Mouse (Mus musculus): ENCODE results near the gene Metap1d. TPM values are rescaled to one million over a fixed set of nuclear protein-coding genes. Genes with fewer than 3 reads are reported as not detected.

The Metap1d gene
- total and polyA plus RNA-seq, 3 experiments: 18.9 to 28.3 (median 21.5) TPM

DNA sequence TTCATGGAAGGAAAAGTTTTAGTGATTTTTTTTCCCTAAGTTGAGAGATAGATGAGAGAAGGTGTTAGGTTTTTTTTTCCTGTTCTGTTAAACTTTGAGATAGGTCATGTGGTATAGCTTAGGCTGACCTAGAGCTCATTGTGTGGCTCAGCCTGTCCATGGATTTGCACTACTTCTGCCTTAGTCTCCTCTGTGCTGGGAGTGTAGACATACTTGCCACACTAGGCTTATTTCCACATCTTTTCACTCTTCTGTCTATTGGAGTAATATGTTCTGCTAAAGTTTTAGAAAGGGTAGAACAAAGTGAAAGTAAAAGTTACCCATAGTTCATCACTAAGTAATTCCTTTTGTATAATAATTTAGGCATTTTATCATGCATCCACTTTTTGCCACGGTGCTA lies 47.5 kb upstream of the Metap1d start:
- peaks cover 0 to 17% of the 10 kb centered on the region in 2 experiments; a peak in 1 of 4 replicates for H3K4me1 ChIP-seq (ENCODE audit: control insufficient read depth in 1 of 2, insufficient read depth in 2 of 2)
- dilution Hi-C loops (cut with MboI; ENCODE audit: extremely low pct_ligation_motif_present, extremely low pct_unique_long_range_greater_than_20kb, low sequenced_read_pairs) (no loop called here), in situ Hi-C loops (cut with MboI; ENCODE audit: low pct_ligation_motif_present, low pct_unique_long_range_greater_than_20kb, low sequenced_read_pairs) (no loop called here)
- TF ChIP-seq E2F4 (IDR thresholded peaks at IDR 0.05; ENCODE audit: insufficient replicate concordance, low read depth, low read length): no peak
- 0 out of 2 replicates have a peak, but pooled peaks have one; percentile 10 for TF ChIP-seq USF2 (conservative IDR thresholded peaks at IDR 0.05; ENCODE audit: low read depth, low read length)
- peak overlapping the region; percentile 71 for H3K9ac ChIP-seq (ENCODE audit: insufficient read depth, low read depth)
- 0 out of 2 replicates have a peak, but pooled peaks cover 10% of the 10 kb centered on the region for H3K79me2 ChIP-seq (replicated peaks; ENCODE audit: control insufficient read depth, extremely low read depth, insufficient read depth, poor library complexity, severe bottlenecking)
- peak overlapping the region; percentile 19; the same call in 1 of the 2 replicates for H3K27ac ChIP-seq (ENCODE audit: insufficient read depth, low read depth)
- H3K4me2 ChIP-seq (ENCODE audit: insufficient read depth, low read depth, poor library complexity, severe bottlenecking): peak overlapping the region; percentile 83
- no peaks in the 10 kb centered on the region for H3K27me3 ChIP-seq (replicated peaks)
- no peaks in the 10 kb centered on the region for H3K9me3 ChIP-seq (replicated peaks; ENCODE audit: low read length)
- no peak for DNase-seq (ENCODE audit: extremely low read depth)
- H3K36me3 ChIP-seq (replicated peaks in 1 of 2; ENCODE audit: control insufficient read depth in 1 of 2, insufficient read depth in 1 of 2, low read length in 1 of 2): peaks cover 20 to 60% of the 10 kb centered on the region in 2 experiments
- H3K4me3 ChIP-seq (replicated peaks in 1 of 3; ENCODE audit: low read depth in 2 of 3, low read length in 2 of 3, poor library complexity in 1 of 3): peak overlapping the region in 2 of 3 experiments; percentile 26 to 30

DNA sequence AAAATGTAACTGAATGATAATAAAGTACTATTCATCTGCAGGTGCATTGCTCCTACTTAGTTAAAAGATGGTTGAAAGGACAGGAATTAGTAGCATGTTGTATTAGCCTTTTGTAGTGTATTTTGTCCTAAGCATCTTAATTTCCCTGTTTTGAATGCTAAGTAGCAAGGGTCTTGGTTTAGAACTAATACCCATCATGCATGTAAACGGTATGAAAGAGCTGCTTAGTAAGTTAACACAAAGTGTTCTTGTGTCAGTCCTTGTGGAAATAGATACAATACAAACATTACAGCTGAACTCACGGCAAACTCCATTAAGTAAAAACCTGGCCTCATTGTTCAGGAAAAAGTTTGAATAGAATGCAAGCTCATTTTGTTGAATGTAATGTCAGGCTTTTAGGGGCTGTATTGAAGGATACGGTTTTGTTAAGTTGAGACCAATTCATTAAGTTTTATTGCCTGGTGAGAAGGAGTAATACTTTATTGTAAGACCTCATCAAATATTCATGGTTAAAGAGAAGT lies 34.3 kb upstream of the Metap1d start:
- in situ Hi-C loops (cut with MboI; ENCODE audit: low pct_ligation_motif_present, low pct_unique_long_range_greater_than_20kb, low sequenced_read_pairs) (no loop called here), dilution Hi-C loops (cut with MboI; ENCODE audit: extremely low pct_ligation_motif_present, extremely low pct_unique_long_range_greater_than_20kb, low sequenced_read_pairs) (no loop called here)
- H3K4me3 ChIP-seq (replicated peaks in 1 of 3; ENCODE audit: low read depth in 2 of 3, low read length in 2 of 3, poor library complexity in 1 of 3): no peak overlapping the region
- no peaks in the 10 kb centered on the region for H3K4me1 ChIP-seq (ENCODE audit: control insufficient read depth in 1 of 2, insufficient read depth in 2 of 2)
- H3K79me2 ChIP-seq (replicated peaks; ENCODE audit: control insufficient read depth, extremely low read depth, insufficient read depth, poor library complexity, severe bottlenecking): no peaks in the 10 kb centered on the region
- H3K27me3 ChIP-seq (replicated peaks): no peaks in the 10 kb centered on the region
- no peak overlapping the region for H3K9ac ChIP-seq (ENCODE audit: insufficient read depth, low read depth)
- no peak for DNase-seq (ENCODE audit: extremely low read depth)
- H3K9me3 ChIP-seq (replicated peaks; ENCODE audit: low read length): no peaks in the 10 kb centered on the region
- TF ChIP-seq POLR2A (IDR thresholded peaks at IDR 0.05; ENCODE audit: low read depth, low read length): no peak
- H3K36me3 ChIP-seq (replicated peaks in 1 of 2; ENCODE audit: control insufficient read depth in 1 of 2, insufficient read depth in 1 of 2, low read length in 1 of 2): peaks cover 19 to 63% of the 10 kb centered on the region in 2 experiments
- no peak overlapping the region for H3K4me2 ChIP-seq (ENCODE audit: insufficient read depth, low read depth, poor library complexity, severe bottlenecking)
- H3K27ac ChIP-seq (ENCODE audit: insufficient read depth, low read depth): no peak overlapping the region

DNA sequence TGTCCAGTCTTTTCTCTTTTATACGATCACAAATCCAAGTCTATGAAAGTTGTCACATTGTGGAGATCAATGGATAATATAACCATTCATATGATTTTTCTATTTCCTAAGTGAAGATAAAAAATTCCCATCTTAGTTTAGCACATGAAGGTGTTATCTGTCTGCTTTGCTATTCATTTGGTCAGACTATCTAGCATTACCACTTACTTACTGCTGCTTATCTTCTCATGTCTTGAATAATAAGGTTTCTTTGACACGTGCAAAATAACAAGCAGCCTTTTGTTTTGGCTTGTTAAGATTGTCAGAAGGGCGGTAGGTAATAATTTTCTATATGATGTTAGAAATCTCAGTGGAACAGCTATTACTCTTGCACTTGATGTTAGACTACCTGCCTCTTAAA lies 33.7 kb upstream of the Metap1d start:
- in situ Hi-C loops (cut with MboI; ENCODE audit: low pct_ligation_motif_present, low pct_unique_long_range_greater_than_20kb, low sequenced_read_pairs): no loop called here
- H3K27ac ChIP-seq (ENCODE audit: insufficient read depth, low read depth): no peak overlapping the region

More for the DNA sequence above, 33.7 kb upstream of the Metap1d start:
- no peak for TF ChIP-seq CTCF (conservative IDR thresholded peaks at IDR 0.05 in 1 of 2, IDR thresholded peaks at IDR 0.05 in 1 of 2; ENCODE audit: low read depth in 2 of 2, low read length in 2 of 2)
- TF ChIP-seq RAD21 (IDR thresholded peaks at IDR 0.05; ENCODE audit: low read depth, low read length): no peak
- TF ChIP-seq ZMIZ1 (IDR thresholded peaks at IDR 0.05; ENCODE audit: low read depth, low read length): no peak
- TF ChIP-seq ZC3H11A (IDR thresholded peaks at IDR 0.05; ENCODE audit: low read depth, low read length): no peak
- TF ChIP-seq JUN (IDR thresholded peaks at IDR 0.05; ENCODE audit: insufficient read depth, low read depth, low read length): no peak
- TF ChIP-seq SIN3A (IDR thresholded peaks at IDR 0.05; ENCODE audit: low read length): no peak
- no peak for TF ChIP-seq RCOR1 (conservative IDR thresholded peaks at IDR 0.05; ENCODE audit: low read depth, low read length)
- TF ChIP-seq POLR2AphosphoS2 (IDR thresholded peaks at IDR 0.05; ENCODE audit: low read depth, low read length): no peak
- TF ChIP-seq MAZ (IDR thresholded peaks at IDR 0.05; ENCODE audit: low read depth, low read length): no peak
- TF ChIP-seq BHLHE40 (IDR thresholded peaks at IDR 0.05; ENCODE audit: low read depth, low read length): no peak
- TF ChIP-seq NRF1 (IDR thresholded peaks at IDR 0.05; ENCODE audit: low read depth, low read length): no peak
- Histone ChIP-seq H3K79me2 (replicated peaks; ENCODE audit: control insufficient read depth, extremely low read depth, insufficient read depth, poor library complexity, severe bottlenecking) (no peaks in the 10 kb centered on the region), H3K4me3 (replicated peaks in 1 of 3; ENCODE audit: low read depth in 2 of 3, low read length in 2 of 3, poor library complexity in 1 of 3) (no peak overlapping the region), H3K9me3 (replicated peaks; ENCODE audit: low read length) (no peaks in the 10 kb centered on the region), H3K36me3 (replicated peaks in 1 of 2; ENCODE audit: control insufficient read depth in 1 of 2, insufficient read depth in 1 of 2, low read length in 1 of 2) (peaks cover 21 to 63% of the 10 kb centered on the region in 2 experiments), H3K27me3 (replicated peaks) (no peaks in the 10 kb centered on the region), H3K9ac (ENCODE audit: insufficient read depth, low read depth) (no peak overlapping the region), H3K4me2 (ENCODE audit: insufficient read depth, low read depth, poor library complexity, severe bottlenecking) (no peak overlapping the region), H3K4me1 (ENCODE audit: control insufficient read depth in 1 of 2, insufficient read depth in 2 of 2) (no peaks in the 10 kb centered on the region)
- DNase-seq (ENCODE audit: extremely low read depth): no peak
- dilution Hi-C loops (cut with MboI; ENCODE audit: extremely low pct_ligation_motif_present, extremely low pct_unique_long_range_greater_than_20kb, low sequenced_read_pairs): no loop called here

Measured in CH12.LX (cell line).